22 mouse cellular contexts compared by ENCODE assay signal in the genomic region with DNA sequence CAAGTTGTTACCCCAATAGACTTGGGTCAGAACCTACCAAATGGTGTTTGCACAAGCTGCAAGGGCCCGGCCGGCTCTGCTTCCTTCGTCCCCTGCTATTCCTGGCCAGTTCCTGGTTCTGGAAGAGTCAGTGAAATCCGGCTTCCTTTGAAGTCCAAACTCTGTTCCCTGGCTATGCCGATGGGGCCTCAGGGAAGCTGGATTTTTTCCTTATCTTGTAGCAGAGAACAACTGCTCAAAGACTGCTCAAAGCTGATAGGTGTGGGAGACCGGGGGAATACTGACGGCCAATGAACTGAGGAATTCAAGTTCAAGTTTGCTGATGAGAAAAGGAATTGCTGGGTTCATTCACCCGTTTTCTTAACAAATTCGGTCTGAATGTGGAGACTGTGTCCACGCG.
"Had no signal": no experiment of that assay in that cellular context is flagged by ENCODE, and none has a peak within 500 bp of the region (broad histone marks: within the 10 kb centered on the region; RNA-seq: fewer than 3 reads in every experiment).

No protein-coding gene starts in this region.

- H3K4me2 ChIP-seq: limb, embryonic 13.5 days; liver, embryonic 12.5 days; liver, embryonic 15.5 days; midbrain, embryonic 12.5 days; midbrain, embryonic 15.5 days; neural tube, embryonic 12.5 days; neural tube, embryonic 15.5 days had no signal

- ATAC-seq: liver, embryonic 12.5 days; lung, postnatal 0 days; midbrain, embryonic 15.5 days had no signal

- H3K27me3 ChIP-seq: limb, embryonic 13.5 days; midbrain, embryonic 12.5 days; midbrain, embryonic 15.5 days; neural tube, embryonic 12.5 days; neural tube, embryonic 15.5 days had no signal

- H3K36me3 ChIP-seq: limb, embryonic 10.5 days; limb, embryonic 13.5 days; liver, embryonic 12.5 days; liver, embryonic 15.5 days; midbrain, embryonic 12.5 days; midbrain, embryonic 15.5 days; neural tube, embryonic 12.5 days; neural tube, embryonic 15.5 days had no signal

- H3K9ac ChIP-seq: limb, embryonic 13.5 days; liver, embryonic 12.5 days; liver, embryonic 15.5 days; midbrain, embryonic 12.5 days; midbrain, embryonic 15.5 days; neural tube, embryonic 12.5 days; neural tube, embryonic 15.5 days had no signal

- H3K4me1 ChIP-seq: midbrain, embryonic 12.5 days; midbrain, embryonic 15.5 days; neural tube, embryonic 12.5 days; neural tube, embryonic 15.5 days had no signal

- H3K27ac ChIP-seq: layer of hippocampus, adult 2 months; limb, embryonic 10.5 days; limb, embryonic 13.5 days; liver, embryonic 12.5 days; liver, embryonic 15.5 days; macrophage; midbrain, embryonic 12.5 days; midbrain, embryonic 15.5 days; neural tube, embryonic 12.5 days; neural tube, embryonic 15.5 days; stomach, postnatal 0 days had no signal

- H3K4me3 ChIP-seq: layer of hippocampus, adult 2 months; limb, embryonic 10.5 days; limb, embryonic 13.5 days; liver, embryonic 12.5 days; liver, embryonic 15.5 days; midbrain, embryonic 12.5 days; midbrain, embryonic 15.5 days; neural tube, embryonic 12.5 days; neural tube, embryonic 15.5 days had no signal

- DNase-seq: kidney, postnatal 25 days; layer of hippocampus, adult 9-11 months; liver; lung, adult 2 months; right cerebral cortex, adult 18-20 months; right cerebral cortex, postnatal 14 days; right cerebral cortex, postnatal 4 days; thymus, adult 2 months; thymus, postnatal 14 days; thymus, postnatal 4 days had no signal

- H3K9me3 ChIP-seq: limb, embryonic 10.5 days; limb, embryonic 13.5 days; liver, embryonic 12.5 days; liver, embryonic 15.5 days; midbrain, embryonic 12.5 days; midbrain, embryonic 15.5 days; neural tube, embryonic 12.5 days; neural tube, embryonic 15.5 days had no signal
